Mouse (Mus musculus) embryonic stem cell, embryonic (primary cell): ENCODE data around the gene Vmn1r104.
"Not testable (repeated sequence)": the region's sequence is repeated elsewhere in the genome, so short reads cannot be mapped to it uniquely, and the experiment has no call there.

Experiments
- CTCF ChIA-PET, 4 experiments: fragments of 300-600 bp in 2 of 4; fragments of 350-600 bp in 2 of 4; sonication (Branson Sonifier 250); formaldehyde crosslinking; loops; one replicate each; lab custom pipeline; 2022; ENCODE audit warnings: inconsistent platforms in 2 of 4; lab: Charles Lee
- POLR2A ChIA-PET, 4 experiments: fragments of 300-600 bp in 2 of 4; fragments of 350-600 bp in 2 of 4; sonication (Branson Sonifier 250); formaldehyde crosslinking; loops; one replicate each; lab custom pipeline; 2022; ENCODE audit warnings: antibody characterized with exemption in 4 of 4, inconsistent platforms in 1 of 4; lab: Charles Lee

Gene Vmn1r104

GRCm38 (mm10) chr7:20533537-20533936, at the start of gene Vmn1r104:
Gene Vmn1r104, plus strand, starts transcription at chr7:20533837.
- POLR2A ChIA-PET, CTCF ChIA-PET: not testable (repeated sequence)

- CTCF ChIA-PET, POLR2A ChIA-PET: not testable (repeated sequence)
Measured at GRCm38 (mm10) chr7:20510434-20510833, 23.2 kb upstream of the Vmn1r104 start, which contains the start of gene Vmn1r103. Gene Vmn1r103, minus strand, starts transcription at chr7:20510534.

- CTCF ChIA-PET, POLR2A ChIA-PET: not testable (repeated sequence)
Measured at GRCm38 (mm10) chr7:20545657-20546056, 12.0 kb downstream of the Vmn1r104 start, which contains the start of gene Gm5726. Gene Gm5726, minus strand, starts transcription at chr7:20545757.

GRCm38 (mm10) chr7:20576141-20576540, 42.5 kb downstream of the Vmn1r104 start, which contains the start of gene Gm4141:
Gene Gm4141, minus strand, starts transcription at chr7:20576241.
- CTCF ChIA-PET, POLR2A ChIA-PET: not testable (repeated sequence)
